ENCODE assay signal across 8 mouse cellular contexts in genomic region chr3:27983935-27984577, GRCm38 (mm10). TPM values are rescaled to one million over a fixed set of nuclear protein-coding genes. Genes with fewer than 3 reads are reported as not detected.
DNase-seq lines count a peak whose midpoint lies in the region; ATAC-seq and TF ChIP-seq lines count a peak whose summit lies in the region.

No protein-coding gene starts in this region.

- DNase-seq in CD4-positive helper T cell, adult 2 months (ENCODE audit: low read depth, low spot score) = peak; percentile 43
- DNase-seq in adrenal gland, postnatal 14 days = peak; percentile 78
- DNase-seq in forebrain, embryonic 11.5 days (ENCODE audit: low spot score) = peak; percentile 75
- peak; percentile 98 for DNase-seq in kidney, postnatal 0 days (ENCODE audit: low spot score)
- peak; percentile 40 to 48 (median 41) for DNase-seq in liver, embryonic 14.5 days (ENCODE audit: low read depth in 3 of 3, low spot score in 3 of 3)
- DNase-seq in natural killer cell, adult 2 months (ENCODE audit: low spot score in 2 of 2) = peak; percentile 5 to 20
- peak; percentile 35 for DNase-seq in thymus, adult 2 months

- no peak for TF ChIP-seq EP300 in liver, embryonic 14.5 days (IDR thresholded peaks at IDR 0.05; ENCODE audit: low read depth)

- H3K4me3 ChIP-seq in forebrain, embryonic 11.5 days (ENCODE audit: low read depth, low read length) = peak overlapping the region; percentile 16
- peak overlapping the region; percentile 47 for H3K4me3 ChIP-seq in heart, embryonic 15.5 days
- peak overlapping the region; percentile 37 for H3K4me3 ChIP-seq in kidney, postnatal 0 days (replicated peaks; ENCODE audit: low read depth, low read length)
- H3K4me3 ChIP-seq in liver, embryonic 14.5 days (ENCODE audit: insufficient read depth in 1 of 2, low read depth in 2 of 2, low read length in 2 of 2) = peak overlapping the region; percentile 39
- peak overlapping the region; percentile 16 for H3K4me3 ChIP-seq in thymus, adult 2 months (ENCODE audit: control insufficient read depth, insufficient read depth, low read length)

- 18% methylated on average over 14 of the region's 14 CpGs for WGBS in forebrain, embryonic 11.5 days
- WGBS in heart, embryonic 15.5 days = 11% methylated on average over 14 of the region's 14 CpGs
- WGBS in kidney, postnatal 0 days = 11% methylated on average over 14 of the region's 14 CpGs
- 8% methylated on average over 14 of the region's 14 CpGs for WGBS in liver, embryonic 14.5 days (ENCODE audit: insufficient replicate concordance)
- 2% methylated on average over 14 of the region's 14 CpGs for WGBS in thymus, adult 2 months

- no peak for TF ChIP-seq CTCF in kidney, postnatal 0 days (IDR thresholded peaks at IDR 0.05; ENCODE audit: low read depth)
- TF ChIP-seq CTCF in liver, embryonic 14.5 days (IDR thresholded peaks at IDR 0.05; ENCODE audit: low read depth) = no peak
- TF ChIP-seq CTCF in thymus, adult 2 months (IDR thresholded peaks at IDR 0.05; ENCODE audit: borderline replicate concordance, control insufficient read depth, extremely low read depth, insufficient read depth, low read length, poor library complexity) = no peak

- no peaks in the 10 kb centered on the region for H3K27me3 ChIP-seq in forebrain, embryonic 11.5 days (ENCODE audit: control insufficient read depth, insufficient read depth, low read length)
- H3K27me3 ChIP-seq in heart, embryonic 15.5 days = no peaks in the 10 kb centered on the region
- H3K27me3 ChIP-seq in kidney, postnatal 0 days (ENCODE audit: insufficient read depth, low read length) = no peaks in the 10 kb centered on the region
- no peaks in the 10 kb centered on the region for H3K27me3 ChIP-seq in liver, embryonic 14.5 days (ENCODE audit: control insufficient read depth, insufficient read depth, low read length)
- H3K27me3 ChIP-seq in thymus, adult 2 months (ENCODE audit: control insufficient read depth, insufficient read depth, low read length) = no peaks in the 10 kb centered on the region

- TF ChIP-seq POLR2A in thymus, adult 2 months (IDR thresholded peaks at IDR 0.05; ENCODE audit: control insufficient read depth, extremely low read depth, insufficient read depth, low read length, poor library complexity) = no peak

- H3K27ac ChIP-seq in forebrain, embryonic 11.5 days (ENCODE audit: low read depth, low read length) = peak overlapping the region; percentile 41
- H3K27ac ChIP-seq in heart, embryonic 15.5 days = peak overlapping the region; percentile 77
- peak overlapping the region; percentile 67 for H3K27ac ChIP-seq in kidney, postnatal 0 days
- H3K27ac ChIP-seq in liver, embryonic 14.5 days = no peak overlapping the region
- no peak overlapping the region for H3K27ac ChIP-seq in thymus, adult 2 months (ENCODE audit: control insufficient read depth, insufficient read depth, low read length)

- H3K9ac ChIP-seq in forebrain, embryonic 11.5 days (ENCODE audit: low read length) = no peak overlapping the region
- peak overlapping the region; percentile 42 for H3K9ac ChIP-seq in heart, embryonic 15.5 days
- peak overlapping the region; percentile 38; the same call in 1 of the 2 replicates for H3K9ac ChIP-seq in kidney, postnatal 0 days (ENCODE audit: low read depth, low read length)
- H3K9ac ChIP-seq in liver, embryonic 14.5 days (replicated peaks) = no peak overlapping the region; the same call in 1 of the 2 replicates

- peak; percentile 95 for ATAC-seq in forebrain, embryonic 11.5 days (replicated peaks; ENCODE audit: low FRiP score)
- ATAC-seq in heart, embryonic 15.5 days (replicated peaks; ENCODE audit: insufficient number of reproducible peaks, insufficient read depth, low FRiP score, low read depth) = peak; percentile 92
- ATAC-seq in kidney, postnatal 0 days (replicated peaks; ENCODE audit: low FRiP score, low read depth) = peak; percentile 90
- peak; percentile 66 for ATAC-seq in liver, embryonic 14.5 days (ENCODE audit: insufficient read depth)

- H3K4me2 ChIP-seq in forebrain, embryonic 11.5 days (ENCODE audit: low read depth, low read length, severe bottlenecking) = peak overlapping the region; percentile 48
- H3K4me2 ChIP-seq in heart, embryonic 15.5 days = peak overlapping the region; percentile 53
- H3K4me2 ChIP-seq in kidney, postnatal 0 days (ENCODE audit: low read length) = peak overlapping the region; percentile 62
- peak overlapping the region; percentile 63 for H3K4me2 ChIP-seq in liver, embryonic 14.5 days (ENCODE audit: low read depth)

- no peaks in the 10 kb centered on the region for H3K36me3 ChIP-seq in forebrain, embryonic 11.5 days (ENCODE audit: control insufficient read depth, insufficient read depth, low read length)
- no peaks in the 10 kb centered on the region for H3K36me3 ChIP-seq in heart, embryonic 15.5 days
- H3K36me3 ChIP-seq in kidney, postnatal 0 days (ENCODE audit: insufficient read depth, low read length) = no peaks in the 10 kb centered on the region
- H3K36me3 ChIP-seq in liver, embryonic 14.5 days (replicated peaks; ENCODE audit: control insufficient read depth, insufficient read depth, low read depth) = no peaks in the 10 kb centered on the region
- H3K36me3 ChIP-seq in thymus, adult 2 months (ENCODE audit: control insufficient read depth, insufficient read depth, low read length) = no peaks in the 10 kb centered on the region

- H3K4me1 ChIP-seq in forebrain, embryonic 11.5 days (replicated peaks; ENCODE audit: control insufficient read depth, insufficient read depth, low read length) = 0 out of 2 replicates have a peak, but pooled peaks cover 2% of the 10 kb centered on the region
- H3K4me1 ChIP-seq in heart, embryonic 15.5 days (replicated peaks) = peaks cover 26% of the 10 kb centered on the region
- peaks cover 4% of the 10 kb centered on the region for H3K4me1 ChIP-seq in kidney, postnatal 0 days (replicated peaks; ENCODE audit: insufficient read depth, low read length)
- peaks cover 0 to 1% of the 10 kb centered on the region in 2 experiments; a peak in 1 of 4 replicates for H3K4me1 ChIP-seq in liver, embryonic 14.5 days (replicated peaks; ENCODE audit: control insufficient read depth in 2 of 2, insufficient read depth in 2 of 2, low read length in 1 of 2)
- H3K4me1 ChIP-seq in thymus, adult 2 months (replicated peaks; ENCODE audit: control insufficient read depth, insufficient read depth, low read length) = no peaks in the 10 kb centered on the region

- no peaks in the 10 kb centered on the region for H3K9me3 ChIP-seq in forebrain, embryonic 11.5 days (ENCODE audit: control insufficient read depth, low read length)
- no peaks in the 10 kb centered on the region for H3K9me3 ChIP-seq in heart, embryonic 15.5 days (replicated peaks)
- no peaks in the 10 kb centered on the region for H3K9me3 ChIP-seq in kidney, postnatal 0 days (replicated peaks; ENCODE audit: low read length)
- H3K9me3 ChIP-seq in liver, embryonic 14.5 days (ENCODE audit: control insufficient read depth, low read length) = no peaks in the 10 kb centered on the region

RNA-seq across cellular contexts. Expression of gene Pld1, which starts 45.6 kb away (rescaled TPM):
- total RNA-seq in adrenal gland, postnatal 14 days (2021) = 9.6 and 10.8 TPM in 2 replicates
- polyA plus RNA-seq in forebrain, embryonic 11.5 days (2014; fragmentation: Nextera tagmentation; extraction: Ambion mirVana) = 4.6 and 5.3 TPM in 2 replicates
- 6.8 and 7.2 TPM in 2 replicates for polyA plus RNA-seq in heart, embryonic 15.5 days (2015; fragmentation: Nextera tagmentation; extraction: Ambion mirVana)
- polyA plus RNA-seq in kidney, postnatal 0 days (2015; fragmentation: Nextera tagmentation; extraction: Ambion mirVana) = 4.9 and 5.0 TPM in 2 replicates
- polyA plus RNA-seq in liver, embryonic 14.5 days (2012; rRNA removed) = 1.3 and 2.9 TPM in 2 replicates
- polyA plus RNA-seq in liver, embryonic 14.5 days (2014; fragmentation: Nextera tagmentation; extraction: Ambion mirVana) = 3.2 and 4.4 TPM in 2 replicates
- polyA plus RNA-seq in thymus, adult 2 months (2012; rRNA removed) = 2.4 and 3.2 TPM in 2 replicates

Comparison
In these comparisons a context has a peak if more than half of its experiments do, and no peak if none do; other contexts are left out.
1. DNase-seq: peak in every context shown above with its lines; median percentile 98 in kidney, postnatal 0 days; 78 in adrenal gland, postnatal 14 days; 75 in forebrain, embryonic 11.5 days; 43 in CD4-positive helper T cell, adult 2 months; 41 in liver, embryonic 14.5 days; 35 in thymus, adult 2 months; 12 in natural killer cell, adult 2 months.
2. H3K27ac ChIP-seq: peak in forebrain, embryonic 11.5 days (single experiment), heart, embryonic 15.5 days (single experiment) and kidney, postnatal 0 days (single experiment); none in liver, embryonic 14.5 days (single experiment) and thymus, adult 2 months (single experiment).
3. H3K9ac ChIP-seq: peak in heart, embryonic 15.5 days (single experiment) and kidney, postnatal 0 days (single experiment); none in forebrain, embryonic 11.5 days (single experiment) and liver, embryonic 14.5 days (single experiment).
4. Peak in every context shown above with its lines, with median percentiles within 50 percentile points of each other: ATAC-seq, H3K4me2 ChIP-seq and H3K4me3 ChIP-seq.